Mouse (Mus musculus) small intestine, adult 2 months (tissue): Measurements from ENCODE around the gene Tm4sf4.

Experiments
- CTCF ChIP-seq: fragments of 200-500 bp; IDR thresholded peaks from 2 replicates; pipeline ENCODE4 v1.5.1; 2012; ENCODE audit warnings: low read depth, mild to moderate bottlenecking, control low read depth, inconsistent platforms, low read length, moderate library complexity, mixed read lengths; ENCODE audit not compliant: insufficient replicate concordance, insufficient read length; ENCODE audit errors: extremely low read depth
- POLR2A ChIP-seq: fragments of 200-500 bp; IDR thresholded peaks from 2 replicates; pipeline ENCODE4 v1.6.1; 2012; ENCODE audit warnings: low read depth, mild to moderate bottlenecking, control low read depth, inconsistent platforms, low read length, moderate library complexity

DNA sequence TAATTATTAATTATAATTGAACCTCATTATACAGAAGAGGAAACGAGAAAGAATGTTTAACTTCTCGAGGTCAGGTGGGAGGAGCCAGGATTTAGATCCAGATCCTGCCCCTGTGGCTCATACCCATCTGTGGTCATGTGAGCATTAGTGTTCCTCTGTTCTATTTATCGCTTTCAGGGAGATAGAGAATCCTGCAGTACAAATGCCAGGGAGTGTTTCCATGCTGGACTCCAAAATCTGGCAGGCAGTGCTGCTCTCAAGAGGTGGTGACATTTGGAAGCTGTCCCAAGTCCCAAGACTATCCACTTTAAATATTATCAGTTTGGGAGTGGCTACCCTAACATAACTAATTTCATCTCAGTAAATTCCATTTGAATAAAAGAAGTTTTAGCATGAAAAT, 6.6 kb downstream of the Tm4sf4 start:
- TF ChIP-seq POLR2A (no peak), CTCF (no peak)
